Mouse (Mus musculus) liver, postnatal 0 days (tissue): ENCODE measurements around the gene Gtpbp6. TPM values are rescaled to one million over a fixed set of nuclear protein-coding genes. Genes with fewer than 3 reads are reported as not detected.

Experiments used
- ATAC-seq: fragments of 200-750 bp; cut with Nextera tagmentation; 2 replicates; pipeline ENCODE4 v1.8.0; 2017; ENCODE audit warnings: mild to moderate bottlenecking, moderate library complexity
- DNase-seq: peaks from one replicate; pipeline ENCODE4 v3.0.0-alpha.2; 2016
- H3K27ac ChIP-seq: fragments of 300-500 bp; sonication (generic); 2 replicates; pipeline ENCODE4 v1.5.1; 2014; ENCODE audit warnings: antibody characterized with exemption, moderate library complexity, mild to moderate bottlenecking, low read depth
- H3K27me3 ChIP-seq: fragments of 300-500 bp; sonication (generic); 2 replicates; pipeline ENCODE4 v1.6.1; 2014; ENCODE audit warnings: low read length, control low read depth, mixed read lengths; ENCODE audit not compliant: insufficient read depth
- H3K36me3 ChIP-seq: fragments of 300-500 bp; sonication (generic); replicated peaks from 2 replicates; pipeline ENCODE4 v1.6.1; 2014; ENCODE audit warnings: mild to moderate bottlenecking, control low read depth, low read length, moderate library complexity, mixed read lengths; ENCODE audit not compliant: insufficient read depth
- H3K4me1 ChIP-seq: fragments of 300-500 bp; sonication (generic); 2 replicates; pipeline ENCODE4 v1.6.1; 2014; ENCODE audit warnings: antibody characterized with exemption, mild to moderate bottlenecking, control low read depth; ENCODE audit not compliant: insufficient read depth
- H3K4me2 ChIP-seq: fragments of 300-500 bp; sonication (generic); 2 replicates; pipeline ENCODE4 v1.6.1; 2014; ENCODE audit warnings: low read depth, mild to moderate bottlenecking, low read length, moderate library complexity, mixed read lengths
- H3K4me3 ChIP-seq: fragments of 300-500 bp; sonication (generic); 2 replicates; pipeline ENCODE4 v1.5.1; 2014; ENCODE audit warnings: low read depth, low read length
- H3K9ac ChIP-seq: fragments of 300-500 bp; sonication (generic); replicated peaks from 2 replicates; pipeline ENCODE4 v1.6.1; 2014; ENCODE audit warnings: mild to moderate bottlenecking, moderate library complexity
- H3K9me3 ChIP-seq: fragments of 300-500 bp; sonication (generic); 2 replicates; pipeline ENCODE4 v1.6.1; 2016; ENCODE audit warnings: mild to moderate bottlenecking, control low read depth, low read length, mixed read lengths
- CTCF ChIP-seq: sonication (generic); IDR thresholded peaks from 2 replicates; pipeline ENCODE4 v1.5.1; 2016; ENCODE audit warnings: antibody characterized with exemption, low read depth
- EP300 ChIP-seq: IDR thresholded peaks from 2 replicates; pipeline ENCODE4 v1.6.1; 2016; ENCODE audit warnings: antibody characterized with exemption, low read depth, mild to moderate bottlenecking
- WGBS: fragments of 180-500 bp; shearing (Covaris S2); extraction: QIAGEN DNeasy Blood & Tissue Kit; methylation state at CpG from one replicate; pipeline ENCODE4 v1.1.7; 2014; ENCODE audit not compliant: insufficient replicate concordance; 5-methylcytosine and 5-hydroxymethylcytosine counted together
- polyA plus RNA-seq: library from polyadenylated mRNA; unstranded; fragments of >200 nt; fragmentation: Nextera tagmentation; extraction: Ambion mirVana; gene quantifications from 2 replicates; pipeline ENCODE4 v1.2.1, GENCODE M21; 2015

The Gtpbp6 gene
- polyA plus RNA-seq, 1 experiment from 2014 or later = 7.4 TPM

DNA sequence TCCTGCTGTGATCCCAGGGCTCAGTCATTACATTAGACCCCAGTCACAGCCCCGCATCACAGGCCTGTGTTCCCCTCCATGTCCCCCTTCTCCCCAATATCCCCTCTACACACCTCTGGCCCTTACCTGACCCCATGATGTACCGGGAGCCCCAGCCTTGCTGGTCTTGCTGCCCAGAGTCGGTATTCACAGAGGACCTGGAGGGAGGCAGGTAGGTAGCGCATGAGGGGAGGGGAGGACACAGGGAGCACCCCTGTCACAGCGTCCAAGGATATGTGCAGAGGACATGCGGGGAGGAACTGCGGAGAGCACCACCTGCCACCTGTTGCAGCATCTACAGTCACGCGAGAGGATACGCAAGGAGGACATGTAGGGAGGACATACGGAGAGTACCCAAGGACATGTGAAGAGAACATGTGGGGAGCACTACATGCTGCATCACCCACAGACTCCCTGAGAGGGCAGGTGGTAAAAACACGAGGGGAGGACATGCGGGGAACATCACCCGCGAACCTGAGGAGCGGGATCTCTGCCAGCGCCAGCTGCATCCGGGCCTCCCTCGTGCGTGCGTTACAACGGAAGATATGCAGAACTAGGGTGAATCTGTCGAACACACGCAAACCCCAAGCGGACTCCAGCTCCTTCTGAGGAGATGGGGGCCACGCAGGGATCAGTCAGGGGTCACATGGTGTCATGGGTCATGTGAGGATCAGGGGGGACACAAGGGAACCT, 1.7 kb downstream of the Gtpbp6 start:
- WGBS = 92% methylated on average over 26 of the region's 26 CpGs
- H3K4me1 ChIP-seq = peaks cover 30% of the 10 kb centered on the region
- no peak for TF ChIP-seq CTCF
- no peak for TF ChIP-seq EP300
- no peak overlapping the region for H3K9ac ChIP-seq
- H3K9me3 ChIP-seq = no peaks in the 10 kb centered on the region
- H3K4me3 ChIP-seq = peak overlapping the region; percentile 78
- ATAC-seq (no peak), DNase-seq (no peak)
- no peak overlapping the region for H3K27ac ChIP-seq
- H3K4me2 ChIP-seq = peak overlapping the region; percentile 87
- H3K27me3 ChIP-seq = no peaks in the 10 kb centered on the region; the same call in 1 of the 2 replicates
- peaks cover 32% of the 10 kb centered on the region for H3K36me3 ChIP-seq

DNA sequence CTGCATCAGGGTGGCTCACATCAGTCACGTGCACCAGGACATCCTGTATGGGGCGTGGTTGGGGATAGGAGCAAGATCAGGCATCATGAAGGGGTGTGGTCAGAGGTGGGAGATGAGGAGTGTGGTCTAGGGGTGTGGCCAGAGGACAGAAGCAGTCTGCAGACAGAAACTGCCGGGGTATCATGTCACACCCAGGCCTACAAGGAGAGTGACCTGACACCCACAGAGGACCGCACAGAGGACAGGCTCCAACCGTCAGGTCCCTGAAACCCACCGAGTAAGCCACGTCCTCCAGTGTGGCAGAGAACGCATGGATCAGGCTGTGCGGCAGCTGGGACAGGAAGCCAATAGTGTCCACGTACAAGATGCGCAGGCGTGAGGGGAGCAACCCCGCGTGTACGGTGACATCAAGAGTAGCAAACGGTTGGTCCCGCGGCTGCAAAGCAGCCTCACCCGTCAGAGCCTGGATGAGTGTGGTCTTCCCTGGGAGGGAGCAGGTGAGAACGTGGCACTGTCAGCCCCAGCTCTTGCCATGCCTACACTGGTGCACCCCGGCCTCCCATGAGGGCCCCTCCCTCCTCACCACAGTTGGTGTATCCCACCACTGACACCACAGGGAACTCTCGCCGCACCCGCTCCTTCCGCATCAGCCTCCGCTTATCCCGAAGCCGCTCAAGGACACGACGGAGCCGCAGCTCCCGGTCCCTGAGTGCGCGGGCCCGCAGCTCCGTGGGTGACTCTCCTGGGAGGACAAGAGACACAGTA, 3.2 kb downstream of the Gtpbp6 start:
- Histone ChIP-seq H3K4me1 (peaks cover 34% of the 10 kb centered on the region), H3K36me3 (peaks cover 32% of the 10 kb centered on the region), H3K4me3 (no peak overlapping the region), H3K9ac (no peak overlapping the region), H3K4me2 (no peak overlapping the region), H3K9me3 (no peaks in the 10 kb centered on the region), H3K27me3 (no peaks in the 10 kb centered on the region; the same call in 1 of the 2 replicates), H3K27ac (no peak overlapping the region)
- DNase-seq (no peak), ATAC-seq (no peak)
- no peak for TF ChIP-seq EP300
- TF ChIP-seq CTCF = no peak
- 91% methylated on average over 36 of the region's 36 CpGs for WGBS

DNA sequence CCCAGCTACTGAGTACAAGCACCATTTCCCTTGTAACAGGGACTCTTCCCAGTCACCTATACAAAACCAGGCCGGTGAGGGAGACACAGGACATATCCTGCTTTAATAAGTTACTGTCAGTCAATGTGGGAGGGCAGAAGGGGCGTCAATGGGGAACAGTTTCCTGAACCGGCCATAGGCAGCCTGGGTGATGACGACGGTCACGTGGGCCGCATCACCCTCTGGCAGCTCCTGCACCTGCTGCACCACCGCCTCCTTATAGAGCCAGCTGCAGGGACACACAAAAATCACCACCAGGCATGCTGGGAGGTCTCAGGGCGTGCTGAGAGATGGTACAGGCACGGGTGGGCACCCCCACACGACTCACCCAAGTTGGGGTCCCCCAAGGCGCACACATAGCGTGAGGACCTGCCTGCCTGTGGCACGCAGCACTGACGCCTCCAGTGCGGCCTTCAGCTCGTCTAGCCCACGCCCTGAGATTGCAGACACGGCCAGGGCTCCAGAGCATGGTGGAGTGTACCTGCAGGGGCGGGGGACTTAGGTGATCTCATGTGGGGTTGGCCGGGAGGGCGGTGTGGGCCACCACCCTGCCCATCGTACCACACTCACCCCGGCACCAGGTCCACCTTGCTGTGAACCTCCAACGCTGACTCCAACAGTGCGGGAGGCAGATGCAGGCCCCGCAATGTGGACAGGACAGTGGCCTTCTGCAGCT, 3.9 kb downstream of the Gtpbp6 start:
- H3K4me1 ChIP-seq = peaks cover 32% of the 10 kb centered on the region
- H3K4me2 ChIP-seq = no peak overlapping the region
- H3K9ac ChIP-seq = no peak overlapping the region
- no peak overlapping the region for H3K27ac ChIP-seq
- TF ChIP-seq CTCF (no peak), EP300 (no peak)
- DNase-seq (no peak), ATAC-seq (no peak)
- peaks cover 32% of the 10 kb centered on the region for H3K36me3 ChIP-seq
- H3K4me3 ChIP-seq = no peak overlapping the region
- 92% methylated on average over 27 of the region's 27 CpGs for WGBS
- H3K9me3 ChIP-seq = no peaks in the 10 kb centered on the region
- H3K27me3 ChIP-seq = no peaks in the 10 kb centered on the region; the same call in 1 of the 2 replicates

DNA sequence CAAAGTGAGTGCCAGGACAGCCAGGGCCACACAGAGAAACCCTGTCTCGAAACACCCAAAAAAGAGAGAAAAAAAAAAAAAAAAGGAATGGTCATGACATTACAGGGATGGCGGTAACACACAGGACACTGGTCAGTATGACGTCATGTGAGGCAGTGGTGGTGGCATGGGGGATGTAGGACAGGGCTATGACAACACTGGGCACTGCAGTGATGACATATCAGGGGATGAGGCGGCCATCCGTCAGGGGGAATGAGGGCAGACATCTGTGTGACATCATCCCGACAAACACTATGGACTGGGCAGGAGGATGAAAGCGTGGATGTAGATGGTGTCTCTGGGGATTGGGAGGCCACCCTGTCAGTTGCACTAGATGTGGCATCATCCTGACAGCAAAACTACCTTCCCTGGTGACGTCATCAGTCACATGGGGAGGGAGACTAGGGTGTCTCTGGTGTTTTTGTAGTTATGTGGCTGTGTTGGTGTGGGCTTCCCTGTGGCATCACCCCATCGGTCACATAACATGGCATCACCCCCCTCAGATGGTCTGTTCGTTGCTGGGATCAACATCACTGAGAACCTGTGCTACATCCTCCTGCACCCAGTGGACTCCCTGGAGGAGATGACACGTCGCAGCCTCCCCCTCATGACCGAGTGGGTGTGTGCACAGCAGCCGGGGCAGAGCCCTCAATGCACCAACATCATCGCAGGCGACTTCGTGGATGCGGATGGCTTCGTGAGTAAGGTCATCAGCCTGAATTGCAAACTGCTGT, 5.0 kb downstream of the Gtpbp6 start:
- H3K27ac ChIP-seq = no peak overlapping the region
- H3K4me2 ChIP-seq = no peak overlapping the region
- TF ChIP-seq CTCF = no peak
- no peak for TF ChIP-seq EP300
- 86% methylated on average over 19 of the region's 19 CpGs for WGBS
- no peaks in the 10 kb centered on the region; the same call in 1 of the 2 replicates for H3K27me3 ChIP-seq
- no peak overlapping the region for H3K4me3 ChIP-seq
- H3K4me1 ChIP-seq = peaks cover 26% of the 10 kb centered on the region
- DNase-seq (no peak), ATAC-seq (no peak)
- H3K36me3 ChIP-seq = peaks cover 32% of the 10 kb centered on the region
- H3K9ac ChIP-seq = no peak overlapping the region
- no peaks in the 10 kb centered on the region for H3K9me3 ChIP-seq

DNA sequence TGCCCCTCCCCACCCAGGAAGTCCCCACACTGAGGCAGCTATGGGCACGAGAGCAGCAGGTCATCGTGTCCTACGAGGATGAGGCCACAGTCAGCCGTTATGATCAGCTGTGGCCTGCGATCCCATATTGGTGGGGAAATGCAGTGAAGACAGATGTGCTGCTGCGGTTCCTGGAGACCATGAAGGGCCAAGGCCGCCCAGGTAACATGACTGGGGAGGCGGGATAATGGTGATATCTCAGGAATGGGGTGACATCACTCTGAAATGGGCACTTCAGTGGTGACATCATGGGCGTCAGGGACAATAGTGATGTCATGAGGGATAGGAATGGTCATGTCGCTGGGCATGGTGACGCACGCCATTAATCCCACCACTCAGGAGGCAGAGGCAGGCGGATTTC, 5.6 kb downstream of the Gtpbp6 start:
- Histone ChIP-seq H3K4me3 (no peak overlapping the region), H3K9ac (no peak overlapping the region), H3K36me3 (peaks cover 32% of the 10 kb centered on the region), H3K4me2 (no peak overlapping the region), H3K27me3 (no peaks in the 10 kb centered on the region; the same call in 1 of the 2 replicates), H3K9me3 (no peaks in the 10 kb centered on the region), H3K4me1 (peaks cover 26% of the 10 kb centered on the region), H3K27ac (no peak overlapping the region)
- DNase-seq (no peak), ATAC-seq (no peak)
- WGBS = 88% methylated on average over 13 of the region's 13 CpGs
- TF ChIP-seq EP300 (no peak), CTCF (no peak)
